Mouse (Mus musculus): ENCODE data around the gene Ugt2b35. TPM values are rescaled to one million over a fixed set of nuclear protein-coding genes. Genes with fewer than 3 reads are reported as not detected.

Ugt2b35 gene
- polyA plus RNA-seq, 1 experiment = not detected

DNA sequence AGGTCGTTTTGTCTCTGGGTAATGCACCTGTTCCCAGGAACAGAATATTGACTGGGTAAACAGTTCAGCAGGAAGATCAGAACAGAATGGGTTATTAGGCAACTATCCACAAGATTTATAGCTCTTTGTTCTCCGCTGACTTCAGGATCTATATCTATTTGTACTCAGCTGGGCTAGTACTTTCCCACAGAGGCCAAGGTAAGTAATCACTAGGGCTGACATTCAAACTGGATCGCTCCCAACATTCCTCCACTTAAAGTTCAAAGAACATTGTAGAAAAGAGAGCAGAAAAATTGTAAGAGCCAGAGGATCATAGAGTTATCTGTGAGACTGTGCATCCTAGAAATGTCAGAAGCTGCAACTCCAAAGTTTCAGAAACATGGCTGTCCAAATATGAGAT lies 14.8 kb downstream of the Ugt2b35 start:
- Histone ChIP-seq H3K36me3 (ENCODE audit: control insufficient read depth, insufficient read depth) (no peaks in the 10 kb centered on the region), H3K4me3 (no peak overlapping the region), H3K79me2 (ENCODE audit: control insufficient read depth, insufficient read depth) (no peaks in the 10 kb centered on the region), H3ac (ENCODE audit: control insufficient read depth, insufficient read length) (no peak overlapping the region), H3K27me3 (ENCODE audit: control insufficient read depth, insufficient read depth, insufficient read length) (no peaks in the 10 kb centered on the region), H3K4me2 (ENCODE audit: low read depth) (no peak overlapping the region)
- TF ChIP-seq E2F4 (IDR thresholded peaks at IDR 0.05; ENCODE audit: insufficient read depth) = no peak
- no peak for TF ChIP-seq TCF3 (IDR thresholded peaks at IDR 0.05; ENCODE audit: insufficient read length, low read depth)
- TF ChIP-seq USF1 (IDR thresholded peaks at IDR 0.05; ENCODE audit: low read depth) = no peak
- TF ChIP-seq POLR2A (IDR thresholded peaks at IDR 0.05; ENCODE audit: insufficient read length, low read depth) = no peak
- TF ChIP-seq POLR2AphosphoS2 (IDR thresholded peaks at IDR 0.05; ENCODE audit: insufficient read length, low read depth) = no peak
- TF ChIP-seq MYOG (IDR thresholded peaks at IDR 0.05; ENCODE audit: control insufficient read depth in 1 of 3, insufficient read depth in 1 of 3, insufficient read length in 2 of 3, low read depth in 2 of 3) = no peak
- TF ChIP-seq TCF12 (IDR thresholded peaks at IDR 0.05; ENCODE audit: insufficient read depth, poor library complexity, severe bottlenecking) = no peak
- TF ChIP-seq SRF (IDR thresholded peaks at IDR 0.05; ENCODE audit: control insufficient read depth, insufficient read length, low read depth) = no peak
- TF ChIP-seq REST (IDR thresholded peaks at IDR 0.05; ENCODE audit: insufficient read depth, insufficient read length) = no peak
- TF ChIP-seq CEBPB (IDR thresholded peaks at IDR 0.05; ENCODE audit: insufficient read depth, poor library complexity, severe bottlenecking) = no peak
- no peak for TF ChIP-seq MYOD1 (IDR thresholded peaks at IDR 0.05; ENCODE audit: control insufficient read depth in 1 of 3, insufficient read length in 2 of 3, low read depth in 2 of 3)
- TF ChIP-seq MAX (IDR thresholded peaks at IDR 0.05; ENCODE audit: low read depth) = no peak

DNA sequence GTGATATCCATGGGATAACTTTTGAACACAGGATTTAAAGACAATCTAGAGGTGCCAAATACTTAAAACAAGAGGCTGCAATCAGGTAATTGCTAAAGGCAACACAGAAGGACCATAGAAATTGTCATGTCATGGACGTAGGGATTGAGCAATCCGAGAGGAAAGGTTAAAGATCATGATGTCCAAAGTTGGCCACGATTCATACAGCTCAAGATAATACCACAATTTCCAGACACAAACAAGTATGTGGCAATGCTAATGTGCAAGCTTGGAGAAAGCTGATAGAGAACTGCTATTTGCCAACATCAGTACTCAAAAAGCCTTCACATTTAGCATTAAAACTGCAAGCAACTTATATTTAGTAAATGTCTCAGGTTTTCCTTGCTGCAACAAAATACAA lies 26.7 kb downstream of the Ugt2b35 start:
- Histone ChIP-seq H3K79me2 (ENCODE audit: control insufficient read depth, insufficient read depth) (no peaks in the 10 kb centered on the region), H3K36me3 (ENCODE audit: control insufficient read depth, insufficient read depth) (no peaks in the 10 kb centered on the region), H3K4me3 (no peak overlapping the region), H3K4me2 (ENCODE audit: low read depth) (no peak overlapping the region), H3K27me3 (ENCODE audit: control insufficient read depth, insufficient read depth, insufficient read length) (no peaks in the 10 kb centered on the region), H3ac (ENCODE audit: control insufficient read depth, insufficient read length) (no peak overlapping the region)
- TF ChIP-seq USF1 (IDR thresholded peaks at IDR 0.05; ENCODE audit: low read depth) (no peak), POLR2AphosphoS2 (IDR thresholded peaks at IDR 0.05; ENCODE audit: insufficient read length, low read depth) (no peak), TCF3 (IDR thresholded peaks at IDR 0.05; ENCODE audit: insufficient read length, low read depth) (no peak), MAX (IDR thresholded peaks at IDR 0.05; ENCODE audit: low read depth) (no peak), SRF (IDR thresholded peaks at IDR 0.05; ENCODE audit: control insufficient read depth, insufficient read length, low read depth) (no peak), MYOD1 (IDR thresholded peaks at IDR 0.05; ENCODE audit: control insufficient read depth in 1 of 3, insufficient read length in 2 of 3, low read depth in 2 of 3) (no peak), POLR2A (IDR thresholded peaks at IDR 0.05; ENCODE audit: insufficient read length, low read depth) (no peak), CEBPB (IDR thresholded peaks at IDR 0.05; ENCODE audit: insufficient read depth, poor library complexity, severe bottlenecking) (no peak), REST (IDR thresholded peaks at IDR 0.05; ENCODE audit: insufficient read depth, insufficient read length) (no peak), MYOG (IDR thresholded peaks at IDR 0.05; ENCODE audit: control insufficient read depth in 1 of 3, insufficient read depth in 1 of 3, insufficient read length in 2 of 3, low read depth in 2 of 3) (no peak), TCF12 (IDR thresholded peaks at IDR 0.05; ENCODE audit: insufficient read depth, poor library complexity, severe bottlenecking) (no peak), E2F4 (IDR thresholded peaks at IDR 0.05; ENCODE audit: insufficient read depth) (no peak)

DNA sequence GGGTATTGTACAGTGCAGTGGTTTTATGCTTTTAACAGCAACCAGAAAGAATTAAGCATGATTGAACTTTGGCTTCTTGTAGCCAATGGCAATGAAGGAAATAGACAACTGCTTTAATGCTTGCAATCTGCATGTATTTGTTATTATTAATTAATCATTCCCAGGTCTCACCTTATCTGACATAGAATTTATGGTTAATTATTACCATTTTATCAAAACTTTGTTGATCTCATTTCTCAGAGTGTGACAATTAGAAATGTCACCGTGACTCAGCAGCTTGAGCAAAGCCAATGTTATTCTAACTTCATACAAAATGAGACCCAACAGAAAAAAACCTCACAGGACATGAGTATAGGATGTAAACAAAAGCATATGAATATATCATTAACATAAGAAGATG lies 30.0 kb downstream of the Ugt2b35 start:
- H3K27me3 ChIP-seq (ENCODE audit: control insufficient read depth, insufficient read depth, insufficient read length) = no peaks in the 10 kb centered on the region
- no peak overlapping the region for H3ac ChIP-seq (ENCODE audit: control insufficient read depth, insufficient read length)
- no peaks in the 10 kb centered on the region for H3K79me2 ChIP-seq (ENCODE audit: control insufficient read depth, insufficient read depth)
- no peak overlapping the region for H3K4me2 ChIP-seq (ENCODE audit: low read depth)
- H3K4me3 ChIP-seq = no peak overlapping the region
- TF ChIP-seq POLR2AphosphoS2 (IDR thresholded peaks at IDR 0.05; ENCODE audit: insufficient read length, low read depth) (no peak), TCF12 (IDR thresholded peaks at IDR 0.05; ENCODE audit: insufficient read depth, poor library complexity, severe bottlenecking) (no peak), MAX (IDR thresholded peaks at IDR 0.05; ENCODE audit: low read depth) (no peak), MYOD1 (IDR thresholded peaks at IDR 0.05; ENCODE audit: control insufficient read depth in 1 of 3, insufficient read length in 2 of 3, low read depth in 2 of 3) (no peak), POLR2A (IDR thresholded peaks at IDR 0.05; ENCODE audit: insufficient read length, low read depth) (no peak), E2F4 (IDR thresholded peaks at IDR 0.05; ENCODE audit: insufficient read depth) (no peak), CEBPB (IDR thresholded peaks at IDR 0.05; ENCODE audit: insufficient read depth, poor library complexity, severe bottlenecking) (no peak), TCF3 (IDR thresholded peaks at IDR 0.05; ENCODE audit: insufficient read length, low read depth) (no peak), REST (IDR thresholded peaks at IDR 0.05; ENCODE audit: insufficient read depth, insufficient read length) (no peak)
- no peaks in the 10 kb centered on the region for H3K36me3 ChIP-seq (ENCODE audit: control insufficient read depth, insufficient read depth)

Other genes starting within 250 kb of the Ugt2b35 start
- 15.0 TPM for gene Ythdc1, start 196.6 kb upstream of the Ugt2b35 start, polyA plus RNA-seq (2012; fragmentation: generic; extraction: Trizol)
- gene Ugt2b34, start 93.9 kb upstream of the Ugt2b35 start, polyA plus RNA-seq (2012; fragmentation: generic; extraction: Trizol) = not detected
- not detected for gene Ugt2b1, start 74.3 kb upstream of the Ugt2b35 start, polyA plus RNA-seq (2012; fragmentation: generic; extraction: Trizol)
- gene Ugt2b36, start 91.7 kb downstream of the Ugt2b35 start, polyA plus RNA-seq (2012; fragmentation: generic; extraction: Trizol) = not detected
- gene Ugt2b5, start 139.5 kb downstream of the Ugt2b35 start, polyA plus RNA-seq (2012; fragmentation: generic; extraction: Trizol) = not detected

All from myocyte (in vitro differentiated cells).